Mouse (Mus musculus) brain, embryonic 14.5 days (tissue): ENCODE measurements at regions not wholly inside any gene's neighbourhood (a gene's known extent, or its start where the extent isn't known, plus 50 kb on each side); places are given as distances from the start of the nearest gene placed in this dataset.

Source experiments
- CTCF ChIP-seq: fragments of 200-500 bp; IDR thresholded peaks from 2 replicates; pipeline ENCODE4 v1.5.1; 2012; ENCODE audit warnings: inconsistent platforms, mild to moderate bottlenecking, moderate library complexity, borderline replicate concordance; ENCODE audit not compliant: insufficient read depth, insufficient read length; ENCODE audit errors: extremely low read depth
- POLR2A ChIP-seq: fragments of 200-500 bp; IDR thresholded peaks from 2 replicates; pipeline ENCODE4 v1.6.1; 2012; ENCODE audit warnings: mild to moderate bottlenecking, inconsistent platforms, borderline replicate concordance; ENCODE audit not compliant: poor library complexity, insufficient read depth, insufficient read length, severe bottlenecking; ENCODE audit errors: extremely low read depth

DNA sequence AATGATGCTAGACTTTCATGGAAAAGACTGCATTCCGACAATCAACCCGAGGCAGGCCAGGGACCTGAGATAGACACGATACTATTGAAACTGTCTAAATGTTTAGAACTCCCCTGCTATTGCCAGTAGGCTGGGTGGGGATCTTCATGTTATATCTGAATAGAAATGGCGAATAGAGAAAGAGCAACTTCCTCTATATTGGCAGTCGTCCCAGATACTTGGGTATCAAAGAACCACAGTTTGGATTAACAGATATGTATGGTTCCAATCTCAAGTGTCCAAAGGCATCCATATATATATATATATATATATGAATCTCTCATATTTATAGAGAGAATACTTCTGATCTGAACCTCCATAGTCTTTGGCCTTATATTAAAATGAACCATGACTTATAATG is 161.8 kb downstream of the Kctd12 start:
- TF ChIP-seq POLR2A (no peak), CTCF (no peak)
